Mouse (Mus musculus): ENCODE results near the gene Mical1.
A peak's percentile ranks its signal among the peaks of the same experiment; 100 is the strongest.

Gene Mical1

GRCm38 (mm10) chr10:41519640-41520409 is 43.7 kb downstream of the Mical1 start:
- DNase-seq (ENCODE audit: low read depth in 1 of 2, low spot score in 2 of 2), result peak; percentile 16 to 37

- DNase-seq (ENCODE audit: low read depth in 1 of 2, low spot score in 2 of 2), result no peak
Observed at GRCm38 (mm10) chr10:41520410-41520673, 44.2 kb downstream of the Mical1 start.

- no peak for DNase-seq (ENCODE audit: low read depth in 1 of 2, low spot score in 2 of 2)
Observed at GRCm38 (mm10) chr10:41523386-41523785, 47.3 kb downstream of the Mical1 start.

- DNase-seq (ENCODE audit: low read depth in 1 of 2, low spot score in 2 of 2), result no peak
Observed at GRCm38 (mm10) chr10:41525696-41526095, 49.6 kb downstream of the Mical1 start.

- no peak for DNase-seq (ENCODE audit: low read depth in 1 of 2, low spot score in 2 of 2)
Observed at GRCm38 (mm10) chr10:41529972-41530371, 53.9 kb downstream of the Mical1 start.

- DNase-seq (ENCODE audit: low read depth in 1 of 2, low spot score in 2 of 2), result no peak
Observed at GRCm38 (mm10) chr10:41535991-41536390, 59.9 kb downstream of the Mical1 start.

Data from monocyte, adult 2 months (primary cell).